Mouse (Mus musculus) kidney, embryonic 14.5 days (tissue): ENCODE data around the gene Wsb1. TPM values are rescaled to one million over a fixed set of nuclear protein-coding genes. Genes with fewer than 3 reads are reported as not detected.

Experiments
- ATAC-seq: fragments of 200-750 bp; cut with Nextera tagmentation; 2 replicates; pipeline ENCODE4 v1.8.0; 2017; ENCODE audit warnings: moderate number of reproducible peaks, mild to moderate bottlenecking, moderate TSS enrichment, moderate library complexity; ENCODE audit not compliant: low FRiP score, low TSS enrichment
- H3K27ac ChIP-seq: fragments of 300-500 bp; sonication (generic); 2 replicates; pipeline ENCODE4 v1.5.1; 2014; ENCODE audit warnings: low read depth, mild to moderate bottlenecking, low read length, moderate library complexity, mixed read lengths
- H3K27me3 ChIP-seq: fragments of 300-500 bp; sonication (generic); 2 replicates; pipeline ENCODE4 v1.6.1; 2014; ENCODE audit warnings: mild to moderate bottlenecking, low read length; ENCODE audit not compliant: control insufficient read depth, insufficient read depth
- H3K36me3 ChIP-seq: fragments of 300-500 bp; sonication (generic); 2 replicates; pipeline ENCODE4 v1.6.1; 2014; ENCODE audit warnings: low read length, mixed read lengths; ENCODE audit not compliant: control insufficient read depth, insufficient read depth
- H3K4me1 ChIP-seq: fragments of 300-500 bp; sonication (generic); 2 replicates; pipeline ENCODE4 v1.6.1; 2014; ENCODE audit warnings: low read length, mixed read lengths; ENCODE audit not compliant: control insufficient read depth, insufficient read depth
- H3K4me2 ChIP-seq: fragments of 300-500 bp; sonication (generic); replicated peaks from 2 replicates; pipeline ENCODE4 v1.6.1; 2014; ENCODE audit warnings: low read depth, mild to moderate bottlenecking, low read length
- H3K4me3 ChIP-seq: fragments of 300-500 bp; sonication (generic); 2 replicates; pipeline ENCODE4 v1.5.1; 2014; ENCODE audit warnings: mild to moderate bottlenecking, low read length
- H3K9ac ChIP-seq: fragments of 300-500 bp; sonication (generic); 2 replicates; pipeline ENCODE4 v1.6.1; 2014; ENCODE audit warnings: low read depth, mild to moderate bottlenecking, low read length, moderate library complexity
- H3K9me3 ChIP-seq: fragments of 300-500 bp; sonication (generic); 2 replicates; pipeline ENCODE4 v1.6.1; 2016; ENCODE audit warnings: low read length; ENCODE audit not compliant: control insufficient read depth
- WGBS: fragments of 180-500 bp; shearing (Covaris S2); extraction: QIAGEN DNeasy Blood & Tissue Kit; methylation state at CpG from one replicate; pipeline ENCODE4 v1.1.7; 2014; 5-methylcytosine and 5-hydroxymethylcytosine counted together
- polyA plus RNA-seq: library from polyadenylated mRNA; unstranded; fragments of >200 nt; fragmentation: Nextera tagmentation; extraction: Ambion mirVana; gene quantifications from 2 replicates; pipeline ENCODE4 v1.2.1, GENCODE M21; 2014

Gene Wsb1
- polyA plus RNA-seq, 1 experiment from 2014 or later: 403 TPM

DNA sequence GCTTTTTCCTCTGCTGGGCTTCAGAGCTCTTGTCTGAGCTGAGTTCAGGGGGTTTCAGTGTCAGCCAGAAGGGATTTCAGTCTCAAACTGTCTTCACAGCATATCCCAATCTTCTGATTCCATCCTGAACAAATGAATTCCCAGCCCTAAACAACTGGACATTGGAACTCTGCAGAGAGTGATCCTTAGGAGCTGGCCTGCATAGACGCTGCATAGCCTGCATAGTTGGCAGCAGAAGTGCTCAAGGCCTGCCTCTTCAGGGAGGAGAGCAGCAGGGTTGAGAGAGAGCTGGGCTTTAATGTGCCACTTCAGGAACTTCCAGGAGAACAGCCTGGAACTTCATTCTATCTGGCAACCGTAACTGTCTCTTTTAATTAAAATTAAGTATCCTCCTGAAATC is 38.9 kb downstream of the Wsb1 start:
- Histone ChIP-seq H3K9ac (no peak overlapping the region), H3K36me3 (no peaks in the 10 kb centered on the region), H3K27me3 (no peaks in the 10 kb centered on the region), H3K4me1 (peaks cover 4% of the 10 kb centered on the region; the same call in 1 of the 2 replicates), H3K4me2 (no peak overlapping the region), H3K27ac (0 out of 2 replicates have a peak overlapping the region, but pooled peaks have one; percentile 26), H3K9me3 (no peaks in the 10 kb centered on the region; the same call in 1 of the 2 replicates), H3K4me3 (no peak overlapping the region)
- no peak for ATAC-seq
- WGBS: 65% methylated on average over 2 of the region's 2 CpGs

DNA sequence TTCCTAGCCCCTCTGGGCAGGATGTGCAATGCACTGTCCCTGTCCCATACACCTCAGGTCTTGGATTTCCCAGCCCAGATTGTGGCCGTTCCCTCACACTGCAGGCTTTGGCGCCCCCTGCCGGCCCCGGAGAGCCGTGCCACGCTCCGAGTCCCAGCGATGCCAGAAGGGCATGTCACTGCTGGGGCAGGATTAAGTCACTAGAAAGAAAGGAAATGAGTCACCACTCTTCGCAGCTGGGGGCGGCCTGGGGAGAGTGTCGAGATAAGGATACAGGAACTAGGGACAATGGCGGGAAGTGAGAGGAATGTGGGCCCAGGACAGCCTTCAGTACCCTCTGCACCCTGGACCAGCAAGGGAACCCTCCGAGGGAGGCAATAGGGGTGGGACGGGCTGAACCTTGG is 40.5 kb downstream of the Wsb1 start:
- H3K4me2 ChIP-seq: no peak overlapping the region
- WGBS: 10% methylated on average over 14 of the region's 14 CpGs

DNA sequence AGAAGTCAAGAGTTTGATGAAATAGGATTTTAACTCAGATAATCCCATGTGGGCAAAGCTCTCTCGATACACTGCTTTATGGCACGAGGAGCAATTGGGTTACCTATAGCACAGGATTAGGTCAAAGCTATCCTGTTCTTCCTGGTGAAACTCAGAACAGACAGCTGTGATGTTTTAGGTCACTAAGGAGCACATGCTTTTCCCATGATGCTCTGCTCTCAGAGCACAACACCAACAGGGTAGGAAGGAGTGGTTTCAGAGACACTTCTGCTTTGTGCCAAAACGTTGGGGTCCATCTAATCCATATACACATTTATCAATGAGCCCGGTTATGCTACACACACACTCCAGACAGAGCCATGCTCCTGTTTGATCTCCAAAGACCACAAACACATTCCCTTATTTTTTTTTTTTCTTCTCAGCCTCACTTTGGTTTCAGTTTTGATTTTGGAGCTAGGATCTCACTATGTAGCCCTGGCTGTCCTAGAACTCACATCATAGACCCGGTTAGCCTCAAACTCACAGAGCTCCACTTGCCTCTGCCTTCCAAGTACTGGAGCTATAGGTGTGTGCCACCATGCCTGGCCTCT is 44.5 kb downstream of the Wsb1 start:
- H3K9me3 ChIP-seq: no peaks in the 10 kb centered on the region
- H3K27me3 ChIP-seq: no peaks in the 10 kb centered on the region
- no peak overlapping the region for H3K4me2 ChIP-seq
- no peak overlapping the region for H3K27ac ChIP-seq
- no peak for ATAC-seq
- H3K4me1 ChIP-seq: 0 out of 2 replicates have a peak, but pooled peaks cover 4% of the 10 kb centered on the region
- H3K9ac ChIP-seq: no peak overlapping the region
- WGBS: 91% methylated on average over 5 of the region's 5 CpGs
- no peaks in the 10 kb centered on the region for H3K36me3 ChIP-seq
- no peak overlapping the region for H3K4me3 ChIP-seq

More for the DNA sequence above, 40.5 kb downstream of the Wsb1 start:
- no peak overlapping the region; the same call in 1 of the 2 replicates for H3K9ac ChIP-seq
- H3K27me3 ChIP-seq: no peaks in the 10 kb centered on the region
- H3K36me3 ChIP-seq: no peaks in the 10 kb centered on the region
- no peaks in the 10 kb centered on the region; the same call in 1 of the 2 replicates for H3K9me3 ChIP-seq
- H3K4me3 ChIP-seq: no peak overlapping the region
- H3K27ac ChIP-seq: peak overlapping the region; percentile 37; the same call in 1 of the 2 replicates
- ATAC-seq: peak; percentile 92
- peaks cover 4% of the 10 kb centered on the region; the same call in 1 of the 2 replicates for H3K4me1 ChIP-seq

DNA sequence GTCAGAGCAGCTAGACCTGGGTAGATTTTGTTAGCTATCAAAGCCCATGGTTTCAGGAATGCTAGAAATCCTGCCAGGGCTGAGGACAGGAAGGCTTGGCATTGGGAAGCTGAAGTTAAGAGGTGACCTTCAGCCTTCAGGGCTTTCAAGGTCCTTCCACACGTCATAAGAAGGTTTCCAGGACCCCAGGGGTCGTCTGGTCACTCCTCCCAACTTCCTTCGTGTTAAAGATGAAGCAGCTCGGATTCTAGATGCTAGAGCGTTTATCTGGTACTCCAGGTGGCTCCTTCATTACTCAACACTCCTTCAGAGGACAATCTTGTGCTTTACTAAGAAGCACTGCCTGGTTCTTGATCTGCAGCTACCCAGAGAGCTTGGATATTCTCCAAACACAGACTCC is 45.4 kb downstream of the Wsb1 start:
- WGBS: 43% methylated on average over 5 of the region's 5 CpGs
- no peak overlapping the region for H3K4me3 ChIP-seq
- no peak overlapping the region for H3K27ac ChIP-seq
- H3K4me1 ChIP-seq: 0 out of 2 replicates have a peak, but pooled peaks cover under 1% of the 10 kb centered on the region
- no peaks in the 10 kb centered on the region for H3K36me3 ChIP-seq
- no peak overlapping the region for H3K4me2 ChIP-seq
- no peaks in the 10 kb centered on the region for H3K9me3 ChIP-seq
- H3K9ac ChIP-seq: no peak overlapping the region
- no peaks in the 10 kb centered on the region for H3K27me3 ChIP-seq
- ATAC-seq: no peak

DNA sequence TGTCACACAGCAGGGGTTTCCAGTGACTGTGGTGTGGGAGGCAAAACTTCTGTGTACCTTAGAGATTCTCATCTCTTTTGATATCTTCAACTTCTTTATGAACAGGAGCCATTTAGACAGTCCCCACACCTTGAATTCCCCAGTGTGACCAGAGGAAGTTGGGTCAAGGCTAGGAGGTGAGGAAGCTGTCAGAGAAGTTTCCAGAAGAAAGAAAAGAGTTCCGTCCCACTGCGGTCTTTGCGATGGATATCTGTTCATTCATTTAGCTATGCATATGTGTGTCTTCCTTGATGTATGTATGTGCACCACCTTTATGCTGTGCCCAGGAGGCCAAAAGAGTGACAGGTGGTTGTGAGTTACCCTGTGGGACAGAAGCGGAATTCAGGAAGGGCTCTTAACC is 46.0 kb downstream of the Wsb1 start:
- no peaks in the 10 kb centered on the region for H3K9me3 ChIP-seq
- H3K9ac ChIP-seq: no peak overlapping the region
- no peak for ATAC-seq
- no peak overlapping the region for H3K27ac ChIP-seq
- WGBS: 86% methylated on average over 4 of the region's 4 CpGs
- no peak overlapping the region for H3K4me3 ChIP-seq
- no peaks in the 10 kb centered on the region for H3K36me3 ChIP-seq
- no peak overlapping the region for H3K4me2 ChIP-seq
- H3K27me3 ChIP-seq: no peaks in the 10 kb centered on the region
- no peaks in the 10 kb centered on the region for H3K4me1 ChIP-seq

DNA sequence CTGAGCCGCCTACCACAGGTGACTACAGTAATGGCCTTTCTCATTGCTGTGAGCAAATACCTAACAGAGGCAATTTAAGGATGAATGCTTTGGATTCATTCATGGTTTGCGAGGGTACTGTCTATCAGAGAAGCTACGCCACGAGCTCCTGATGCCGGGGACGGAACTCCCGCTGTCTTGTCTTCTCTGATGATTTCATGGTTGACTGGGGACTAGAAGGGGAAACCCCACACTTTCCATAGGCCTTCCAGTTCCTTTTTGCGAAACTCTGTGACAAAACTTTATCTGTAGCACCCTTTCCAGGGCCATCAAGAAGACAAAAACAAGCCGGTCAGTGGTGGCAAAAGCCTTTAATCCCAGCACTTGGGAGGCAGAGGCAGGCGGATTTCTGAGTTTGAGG is 46.8 kb downstream of the Wsb1 start:
- Histone ChIP-seq H3K27ac (no peak overlapping the region), H3K36me3 (no peaks in the 10 kb centered on the region), H3K9ac (no peak overlapping the region), H3K4me3 (no peak overlapping the region), H3K4me1 (no peaks in the 10 kb centered on the region), H3K27me3 (no peaks in the 10 kb centered on the region), H3K4me2 (no peak overlapping the region), H3K9me3 (no peaks in the 10 kb centered on the region)
- 90% methylated on average over 10 of the region's 10 CpGs for WGBS
- ATAC-seq: no peak

DNA sequence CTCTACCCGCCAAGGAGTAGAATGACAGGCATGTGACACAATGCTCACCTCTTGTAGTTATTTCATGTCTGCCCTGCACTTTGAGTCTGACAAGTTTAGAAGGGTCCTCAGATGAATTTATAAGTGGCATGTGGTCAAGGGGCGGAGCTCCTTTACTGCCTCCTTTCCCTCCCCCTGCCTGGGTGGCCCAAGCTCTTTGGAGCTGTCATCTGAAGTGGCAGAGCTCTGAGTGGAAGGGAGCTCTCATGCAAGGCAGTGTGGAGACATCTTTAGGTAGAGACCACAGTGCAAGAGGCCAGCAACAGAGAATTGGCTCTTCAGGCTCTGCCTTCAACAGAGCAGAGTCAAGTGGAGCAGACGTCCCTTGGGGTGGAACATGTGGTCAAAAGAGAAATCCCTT is 50.0 kb downstream of the Wsb1 start:
- 66% methylated on average over 3 of the region's 3 CpGs for WGBS
- no peak for ATAC-seq
- no peak overlapping the region for H3K27ac ChIP-seq
- no peaks in the 10 kb centered on the region for H3K9me3 ChIP-seq
- H3K4me3 ChIP-seq: no peak overlapping the region
- H3K9ac ChIP-seq: no peak overlapping the region
- no peak overlapping the region for H3K4me2 ChIP-seq
- H3K27me3 ChIP-seq: no peaks in the 10 kb centered on the region
- H3K4me1 ChIP-seq: 0 out of 2 replicates have a peak, but pooled peaks cover 5% of the 10 kb centered on the region
- H3K36me3 ChIP-seq: no peaks in the 10 kb centered on the region

DNA sequence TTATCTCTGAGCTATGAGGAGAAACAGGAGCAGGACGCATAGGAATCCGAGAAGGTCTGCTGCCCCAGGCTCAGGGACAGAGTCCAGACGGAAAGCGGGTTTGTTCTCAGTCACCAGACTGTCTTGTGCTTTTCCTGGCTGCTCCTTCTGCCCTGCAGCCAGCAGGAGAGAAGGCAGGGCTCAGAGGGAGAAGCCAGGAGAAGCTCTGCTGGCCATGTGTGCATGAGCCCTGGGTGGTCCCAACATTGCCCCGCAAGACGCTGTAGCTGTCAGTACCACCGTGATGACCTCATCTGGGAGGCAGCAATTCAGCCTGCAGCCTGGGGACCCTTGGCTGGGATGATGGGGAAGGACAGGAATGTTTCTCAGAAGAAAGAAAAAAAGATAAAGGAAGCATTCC is 54.0 kb downstream of the Wsb1 start:
- H3K9me3 ChIP-seq: no peaks in the 10 kb centered on the region
- H3K9ac ChIP-seq: no peak overlapping the region
- H3K4me1 ChIP-seq: peaks cover 5% of the 10 kb centered on the region; the same call in 1 of the 2 replicates
- ATAC-seq: no peak
- 30% methylated on average over 7 of the region's 7 CpGs for WGBS
- no peak overlapping the region for H3K4me3 ChIP-seq
- no peak overlapping the region for H3K4me2 ChIP-seq
- no peak overlapping the region for H3K27ac ChIP-seq
- no peaks in the 10 kb centered on the region for H3K27me3 ChIP-seq
- H3K36me3 ChIP-seq: no peaks in the 10 kb centered on the region

DNA sequence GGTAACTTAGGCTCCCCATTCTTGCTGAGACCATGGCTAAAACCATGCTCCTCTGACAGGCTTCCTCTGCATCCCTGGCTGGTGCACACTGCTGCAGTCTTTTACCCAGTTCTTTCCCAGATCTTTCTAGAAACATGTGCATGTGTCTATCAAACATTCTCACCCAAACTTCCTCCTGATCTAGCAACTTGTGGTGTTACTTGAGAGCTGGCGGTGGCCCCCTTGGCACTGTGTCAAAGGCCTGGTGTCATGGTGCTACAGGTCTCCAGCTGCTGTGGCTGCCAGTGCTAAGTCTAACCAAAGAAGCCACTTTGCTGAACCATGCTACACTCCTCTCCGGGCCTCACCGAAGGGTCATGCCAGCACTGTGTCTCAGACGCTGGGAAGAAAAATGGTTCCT is 55.9 kb downstream of the Wsb1 start:
- no peaks in the 10 kb centered on the region for H3K36me3 ChIP-seq
- no peak for ATAC-seq
- no peak overlapping the region for H3K27ac ChIP-seq
- H3K4me3 ChIP-seq: no peak overlapping the region
- H3K27me3 ChIP-seq: no peaks in the 10 kb centered on the region
- H3K4me1 ChIP-seq: peaks cover 5% of the 10 kb centered on the region; the same call in 1 of the 2 replicates
- H3K4me2 ChIP-seq: no peak overlapping the region
- no peak overlapping the region for H3K9ac ChIP-seq
- 91% methylated on average over 4 of the region's 4 CpGs for WGBS
- H3K9me3 ChIP-seq: no peaks in the 10 kb centered on the region
